Mouse (Mus musculus) adrenal gland, postnatal 4 days (tissue): ENCODE measurements around the gene Habp2. TPM values are rescaled to one million over a fixed set of nuclear protein-coding genes. Genes with fewer than 3 reads are reported as not detected.
"Not testable (repeated sequence)": the region's sequence is repeated elsewhere in the genome, so short reads cannot be mapped to it uniquely, and the experiment has no call there.

Source experiments
- DNase-seq, 2 experiments: peaks; one replicate each; pipeline ENCODE4 v3.0.0; 2021 to 2022; ENCODE audit warnings: low spot score in 2 of 2, mixed read lengths in 2 of 2
- total RNA-seq, 2 experiments: library from RNA; stranded (reverse); gene quantifications; 2 replicates each; pipeline ENCODE4 v1.2.3; 2021

Habp2 gene
- total RNA-seq, 2 experiments from 2014 or later = 5.4 to 9.1 TPM

GRCm38 (mm10) chr19:56356480-56357373 lies 69.8 kb downstream of the Habp2 start:
- peak; percentile 57 to 60 for DNase-seq

GRCm38 (mm10) chr19:56357374-56357708 lies 70.4 kb downstream of the Habp2 start:
- DNase-seq = not testable (repeated sequence)

- DNase-seq = no peak
Measured at GRCm38 (mm10) chr19:56358890-56359289, 72.0 kb downstream of the Habp2 start.

- DNase-seq = no peak
Measured at GRCm38 (mm10) chr19:56363721-56364460, 77.0 kb downstream of the Habp2 start.

GRCm38 (mm10) chr19:56364563-56364962 lies 77.6 kb downstream of the Habp2 start:
- no peak for DNase-seq

- no peak for DNase-seq
Measured at GRCm38 (mm10) chr19:56366168-56366567, 79.2 kb downstream of the Habp2 start.

GRCm38 (mm10) chr19:56366625-56367024 lies 79.7 kb downstream of the Habp2 start:
- no peak for DNase-seq

GRCm38 (mm10) chr19:56367778-56368177 lies 80.8 kb downstream of the Habp2 start:
- DNase-seq = no peak

- no peak for DNase-seq
Measured at GRCm38 (mm10) chr19:56368912-56369311, 82.0 kb downstream of the Habp2 start.

Other genes with a start within 250 kb of the Habp2 start
- 10 to 100 TPM in 1 of 2 experiments, 1 to 10 TPM in 1; 3.7 to 12.2 TPM for gene Nrap, start 102.9 kb downstream of the Habp2 start, total RNA-seq
- 10 to 100 TPM; 22.9 to 25.0 TPM for gene Casp7, start 110.0 kb downstream of the Habp2 start, total RNA-seq
- 1 to 10 TPM in 1 of 2 experiments, under 1 TPM in 1; 0.70 to 1.5 TPM for gene Plekhs1, start 174.5 kb downstream of the Habp2 start, total RNA-seq